Mouse (Mus musculus) kidney, adult 10 weeks (tissue): Measurements from ENCODE around the gene Med14. TPM values are rescaled to one million over a fixed set of nuclear protein-coding genes. Genes with fewer than 3 reads are reported as not detected.

Experiments
- polyA plus RNA-seq: library from polyadenylated mRNA; stranded (reverse); fragments of 350-450 nt; fragmentation: Illumina TruSeq; extraction: RNeasy Lipid Tissue Mini Kit (QIAGEN cat#74804); gene quantifications from one replicate; pipeline ENCODE4 v1.2.3, GENCODE M21; 2014; ENCODE audit warnings: low read depth, low replicate concordance

The Med14 gene
- 65.0 TPM for polyA plus RNA-seq

GRCm38 (mm10) chrX:12761626-12762333 lies at the start of gene Med14:
Gene Med14, minus strand, starts transcription at chrX:12762073.

GRCm38 (mm10) chrX:12673054-12673775 lies 88.7 kb downstream of the Med14 start, which contains the start of gene 1810030O07Rik:
Gene 1810030O07Rik, minus strand, starts transcription at chrX:12673668.

Other genes starting within 250 kb of the Med14 start
- gene Atp6ap2, start 174.3 kb downstream of the Med14 start, polyA plus RNA-seq: 367 TPM
- 36.2 TPM for gene 1810030O07Rik, start 88.4 kb downstream of the Med14 start, polyA plus RNA-seq